Mouse (Mus musculus): ENCODE results near the gene Nmu. TPM values are rescaled to one million over a fixed set of nuclear protein-coding genes. Genes with fewer than 3 reads are reported as not detected.

The Nmu gene
- polyA plus RNA-seq, 1 experiment, result not detected

GRCm38 (mm10) chr5:76321249-76322196 lies 42.1 kb downstream of the Nmu start:
- no peak for DNase-seq (ENCODE audit: low spot score)

DNA sequence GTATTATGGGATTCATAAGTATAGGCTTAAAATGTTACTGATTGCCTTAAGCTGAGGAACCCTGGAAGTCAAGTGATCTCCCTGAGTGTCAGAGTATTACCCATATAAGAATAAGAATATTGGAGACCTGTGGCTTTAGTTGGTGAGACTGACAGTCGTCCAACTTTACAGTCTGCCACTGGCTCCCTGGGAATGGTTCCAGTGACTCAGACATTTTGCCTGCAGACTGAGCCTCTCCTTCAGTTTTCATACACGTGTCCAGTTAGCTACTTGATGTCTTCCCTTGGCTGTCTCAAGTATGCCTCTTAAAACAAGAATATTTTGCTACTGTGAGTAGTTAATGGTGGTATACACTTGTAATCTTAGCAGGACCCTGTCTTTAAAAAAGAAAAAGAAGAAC lies 55.4 kb downstream of the Nmu start:
- no peak for DNase-seq (ENCODE audit: low spot score)

DNA sequence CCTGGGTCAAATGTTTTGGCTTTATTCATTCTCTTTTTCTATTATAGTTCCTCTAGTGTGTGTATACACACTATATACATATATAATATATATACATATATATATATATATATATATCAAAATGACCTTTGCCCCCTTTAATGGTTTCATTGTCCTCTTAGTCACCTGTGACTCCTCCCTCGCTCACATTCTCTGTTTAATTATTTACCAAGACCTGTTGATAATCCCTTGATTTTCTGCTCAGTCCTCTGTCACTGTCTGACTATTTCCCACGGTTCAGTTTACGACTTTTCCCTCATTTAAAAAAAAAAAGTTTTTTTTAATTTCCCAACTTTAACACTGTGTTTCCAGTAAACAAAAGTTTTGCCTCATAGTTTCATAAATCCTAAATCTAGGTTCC lies 57.3 kb downstream of the Nmu start:
- no peak for DNase-seq (ENCODE audit: low spot score)

GRCm38 (mm10) chr5:76305616-76306015 lies 58.0 kb downstream of the Nmu start:
- DNase-seq (ENCODE audit: low spot score), result no peak

DNA sequence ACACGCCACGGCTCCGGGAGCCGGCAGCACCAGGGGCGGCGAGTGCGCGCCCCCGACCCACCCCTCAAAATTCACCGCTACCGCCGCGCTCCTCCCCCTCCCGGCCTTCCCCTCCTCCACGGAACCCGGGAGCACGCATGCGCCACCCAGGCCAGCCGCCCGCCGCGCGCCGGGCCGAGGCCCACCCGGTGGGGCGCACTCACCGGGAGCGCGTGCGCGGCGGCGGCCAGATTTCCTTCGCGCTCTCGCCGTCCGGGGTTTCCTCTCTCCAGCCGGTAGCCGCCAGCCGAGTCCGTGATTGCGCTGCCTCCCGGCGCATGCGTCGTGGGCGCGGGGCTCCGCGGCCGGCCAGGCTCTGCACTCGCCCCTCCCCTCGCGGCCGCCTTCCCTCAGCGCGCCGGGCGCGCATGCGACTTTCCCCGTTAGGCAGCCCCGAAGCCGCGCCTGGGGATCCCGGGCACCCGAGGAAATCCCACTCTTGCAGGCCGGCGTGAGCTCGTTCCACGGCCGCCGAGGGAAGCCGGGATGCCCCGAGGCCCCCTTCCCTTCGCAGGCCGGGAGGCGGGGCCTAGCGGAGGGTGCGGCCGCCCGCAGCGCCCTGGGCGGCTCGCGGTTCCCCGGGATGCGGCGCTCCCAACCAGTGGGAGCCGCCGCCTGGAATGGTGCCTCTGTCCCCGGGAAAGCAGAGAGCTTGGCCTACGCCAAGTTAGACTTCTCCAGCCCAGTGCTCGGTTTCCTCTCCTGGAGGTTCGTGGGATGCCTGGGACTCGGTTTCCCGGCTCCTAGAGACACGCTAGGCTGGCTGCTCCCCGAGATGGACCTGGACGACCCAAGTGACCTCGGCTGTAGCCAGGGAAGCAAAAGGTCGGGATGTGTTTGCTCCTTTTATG lies 58.9 kb downstream of the Nmu start, which contains the start of gene Clock:
Gene Clock (minus strand): TSS at position 341 of the 890 bp plus-strand sequence.
- peak; percentile 94 for DNase-seq (ENCODE audit: low spot score)

DNA sequence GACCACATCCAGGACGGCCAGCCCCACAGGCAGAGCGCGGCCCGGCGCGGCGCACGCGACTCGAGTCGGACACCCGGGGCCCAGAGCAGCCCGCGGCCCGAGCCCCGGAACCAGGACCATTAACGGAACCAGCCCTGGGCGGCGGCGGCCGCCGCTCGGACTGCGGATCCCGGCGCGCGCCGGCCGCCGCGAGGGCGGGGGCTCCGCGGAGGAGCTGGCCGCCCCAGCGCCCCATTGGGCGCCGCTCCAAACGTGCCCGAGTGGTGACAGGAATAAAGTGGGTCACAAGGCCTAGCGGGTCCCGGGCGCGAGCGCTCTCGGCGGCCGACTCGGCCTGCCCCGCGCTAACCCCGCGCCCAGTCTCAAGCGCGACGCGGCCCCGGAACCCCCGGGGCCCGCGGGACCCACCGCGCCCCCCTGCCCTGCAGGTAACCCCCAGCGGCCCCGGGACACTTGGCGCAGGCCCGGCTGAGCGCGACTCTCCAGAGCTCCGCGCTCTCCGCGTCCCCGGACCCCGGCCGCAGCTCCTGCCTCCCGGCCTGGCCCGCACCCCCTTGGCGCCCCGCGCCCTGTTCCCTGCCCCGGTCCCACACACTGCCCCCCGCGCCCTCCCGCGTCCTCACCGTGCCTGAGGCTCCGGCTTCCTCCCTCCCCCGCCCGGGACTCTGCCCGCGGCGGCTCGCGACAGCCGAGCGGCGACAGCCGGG lies 59.7 kb downstream of the Nmu start:
- DNase-seq (ENCODE audit: low spot score), result peak; percentile 74

- no peak for DNase-seq (ENCODE audit: low spot score)
These were observed 60.2 kb downstream of the Nmu start for GRCm38 (mm10) chr5:76303379-76303744.

DNA sequence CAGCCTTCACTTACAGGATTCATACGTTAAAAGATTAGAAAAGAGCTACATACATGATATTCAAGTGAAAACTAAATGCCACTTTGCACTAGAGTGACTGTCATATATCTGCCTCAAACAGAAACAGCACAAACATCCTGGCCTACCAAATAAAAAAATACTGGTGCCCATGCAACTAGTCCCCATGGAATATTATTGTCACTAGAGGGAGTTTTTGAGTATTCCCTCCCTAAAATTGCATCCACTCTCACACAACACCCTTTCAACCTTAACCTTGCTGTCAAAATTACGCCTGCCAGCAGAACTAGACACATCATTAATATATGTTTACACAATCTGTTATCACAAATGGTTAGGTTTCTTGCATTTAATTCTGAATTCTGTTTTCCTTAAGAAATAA lies 61.6 kb downstream of the Nmu start:
- no peak for DNase-seq (ENCODE audit: low spot score)

- no peak for DNase-seq (ENCODE audit: low spot score)
These were observed 74.3 kb downstream of the Nmu start for GRCm38 (mm10) chr5:76289234-76289691.

DNA sequence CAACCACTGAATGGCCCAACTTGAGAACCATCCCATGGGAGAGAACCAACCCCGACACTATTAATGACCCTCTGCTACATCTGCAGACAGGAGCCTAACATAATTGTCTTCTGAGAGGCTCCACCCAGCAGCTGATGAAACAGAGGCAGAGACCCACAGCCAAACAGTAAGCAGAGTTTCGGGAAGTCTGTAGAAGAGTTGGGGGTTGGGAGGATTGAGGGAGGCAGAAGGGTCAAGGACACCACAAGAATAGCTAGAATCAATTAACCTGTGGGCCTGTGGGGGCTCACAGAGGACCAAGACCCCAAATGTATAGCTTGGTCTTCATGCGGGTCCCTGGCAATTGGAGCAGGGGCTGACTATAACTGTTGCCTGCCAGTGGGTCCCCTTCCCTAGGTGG lies 75.3 kb downstream of the Nmu start:
- no peak for DNase-seq (ENCODE audit: low spot score)

DNA sequence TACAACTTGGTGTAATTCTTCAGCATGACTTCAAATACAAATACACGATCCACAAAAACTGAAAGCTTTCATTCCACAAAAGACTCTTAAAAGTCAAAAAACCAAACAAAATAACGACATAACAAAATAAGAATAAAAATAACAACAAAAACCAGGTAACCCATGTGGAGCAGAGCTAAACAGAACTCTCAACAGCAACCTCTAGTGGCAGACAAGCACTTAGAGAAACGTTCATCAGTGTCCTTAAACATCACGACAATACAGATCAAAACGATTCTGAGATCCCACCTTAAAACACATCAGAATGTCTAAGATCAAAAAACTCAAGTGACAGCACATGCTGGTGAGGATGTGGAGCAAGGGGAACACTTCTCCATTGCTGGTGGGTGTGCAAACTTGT lies 76.5 kb downstream of the Nmu start:
- DNase-seq (ENCODE audit: low spot score), result no peak

DNA sequence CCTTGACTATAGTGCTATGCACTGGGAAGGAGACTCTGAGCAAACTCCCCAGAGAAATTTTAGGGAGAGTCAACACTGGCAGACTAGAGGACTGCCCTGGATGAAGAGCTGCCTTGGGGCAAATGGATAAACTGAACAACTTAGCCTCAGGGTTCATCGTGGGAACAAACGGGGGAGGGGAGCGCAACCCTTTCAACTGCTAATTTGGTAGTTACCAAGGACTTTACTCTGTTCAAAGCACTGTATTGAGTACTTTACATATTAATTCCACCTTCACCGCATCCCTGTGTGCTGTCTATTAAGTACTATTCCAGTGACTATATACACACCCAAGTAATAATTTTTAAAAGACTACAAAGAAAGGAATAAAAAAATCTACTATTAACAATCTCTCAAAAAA lies 77.9 kb downstream of the Nmu start:
- no peak for DNase-seq (ENCODE audit: low spot score)

GRCm38 (mm10) chr5:76283890-76284289 lies 79.7 kb downstream of the Nmu start:
- DNase-seq (ENCODE audit: low spot score), result no peak

Other genes with a start within 250 kb of the Nmu start
- 29.6 and 31.3 TPM in 2 replicates for gene Srd5a3, start 223.5 kb downstream of the Nmu start, polyA plus RNA-seq (2012; rRNA removed)
- 57.9 and 69.8 TPM in 2 replicates for gene Tmem165, start 179.9 kb downstream of the Nmu start, polyA plus RNA-seq (2012; rRNA removed)
- gene Clock, start 59.0 kb downstream of the Nmu start, polyA plus RNA-seq (2012; rRNA removed), result 12.7 and 14.5 TPM in 2 replicates
- gene Pdcl2, start 32.6 kb downstream of the Nmu start, polyA plus RNA-seq (2012; rRNA removed), result not detected in 2 replicates
- not detected in 2 replicates for gene Gm7271, start 120.3 kb upstream of the Nmu start, polyA plus RNA-seq (2012; rRNA removed)
- 54.8 and 62.0 TPM in 2 replicates for gene Exoc1, start 165.5 kb upstream of the Nmu start, polyA plus RNA-seq (2012; rRNA removed)
- gene Cep135, start 224.9 kb upstream of the Nmu start, polyA plus RNA-seq (2012; rRNA removed), result 3.6 and 3.9 TPM in 2 replicates

Measured in urinary bladder, adult 2 months (tissue).